Mouse (Mus musculus) retina, postnatal 1 day (tissue): ENCODE results near the gene Fam228b.
"Not testable (repeated sequence)": the region's sequence is repeated elsewhere in the genome, so short reads cannot be mapped to it uniquely, and the experiment has no call there.

ENCODE experiments used
- DNase-seq: peaks from one replicate; pipeline ENCODE4 v3.0.0-alpha.2; 2012

Fam228b gene

GRCm38 (mm10) chr12:4740823-4741222 is 28.2 kb downstream of the Fam228b start:
- DNase-seq = no peak

- DNase-seq = peak; percentile 60
These were observed 31.0 kb downstream of the Fam228b start, which contains the start of gene Fam228a for GRCm38 (mm10) chr12:4738031-4738576. Gene Fam228a, minus strand, starts transcription at chr12:4738430.

DNA sequence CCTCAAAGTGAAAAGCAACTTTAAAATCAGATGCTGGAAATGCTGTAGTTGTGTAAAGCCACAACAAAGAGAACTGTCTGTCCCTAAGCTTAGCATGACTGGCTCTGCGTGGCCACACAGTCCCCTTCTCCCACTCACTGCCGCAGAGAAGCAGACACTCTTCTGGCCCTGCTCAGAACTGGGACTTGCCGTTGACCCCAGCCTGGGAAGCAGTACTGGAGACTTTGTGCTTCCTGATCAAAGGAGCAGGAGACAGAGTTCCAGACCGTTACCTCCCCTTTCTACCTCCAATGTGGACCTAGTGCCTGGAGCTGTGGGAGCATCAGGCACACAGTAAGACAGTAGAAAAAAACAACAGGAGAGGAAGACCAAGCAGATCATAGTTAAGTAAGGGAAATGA is 36.7 kb downstream of the Fam228b start:
- no peak for DNase-seq

GRCm38 (mm10) chr12:4731629-4732028 is 37.4 kb downstream of the Fam228b start:
- DNase-seq = no peak

- DNase-seq = no peak
These were observed 39.9 kb downstream of the Fam228b start for GRCm38 (mm10) chr12:4729165-4729564.

- peak; percentile 40 for DNase-seq
These were observed 49.0 kb downstream of the Fam228b start for GRCm38 (mm10) chr12:4719762-4720754.

DNA sequence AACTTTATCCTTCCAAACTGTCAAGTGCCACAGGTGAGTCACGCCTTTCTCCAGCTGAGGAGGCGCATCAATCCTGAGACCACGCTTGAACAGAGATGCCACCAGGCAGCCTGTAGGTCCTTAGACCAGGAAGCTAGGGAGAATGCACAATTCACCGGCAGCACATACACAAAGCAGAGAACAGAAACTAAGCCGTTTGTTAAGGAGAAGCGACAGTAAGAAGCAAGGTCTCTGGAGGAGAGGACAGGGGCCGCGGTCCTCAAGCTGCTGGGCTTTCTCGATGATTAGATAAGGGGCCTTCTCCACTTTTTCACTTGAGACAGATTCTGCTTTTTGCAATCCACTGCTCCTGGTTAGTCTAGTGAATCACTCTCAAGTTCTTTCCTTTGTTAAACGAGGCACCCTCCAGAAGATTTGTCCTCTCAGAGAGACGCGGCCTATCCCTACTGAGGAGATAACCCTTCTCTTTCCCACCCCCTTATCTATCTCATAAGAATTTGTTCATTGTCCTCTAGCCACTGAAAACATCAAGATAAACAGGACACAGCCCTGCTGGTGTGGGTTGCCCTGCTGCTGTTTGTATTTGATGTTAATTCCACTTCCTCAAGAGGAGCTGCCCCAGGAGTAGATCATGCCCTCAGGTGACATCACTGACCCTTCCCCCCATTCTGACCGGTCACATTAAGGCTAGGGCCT is 49.9 kb downstream of the Fam228b start:
- peak; percentile 20 for DNase-seq

DNA sequence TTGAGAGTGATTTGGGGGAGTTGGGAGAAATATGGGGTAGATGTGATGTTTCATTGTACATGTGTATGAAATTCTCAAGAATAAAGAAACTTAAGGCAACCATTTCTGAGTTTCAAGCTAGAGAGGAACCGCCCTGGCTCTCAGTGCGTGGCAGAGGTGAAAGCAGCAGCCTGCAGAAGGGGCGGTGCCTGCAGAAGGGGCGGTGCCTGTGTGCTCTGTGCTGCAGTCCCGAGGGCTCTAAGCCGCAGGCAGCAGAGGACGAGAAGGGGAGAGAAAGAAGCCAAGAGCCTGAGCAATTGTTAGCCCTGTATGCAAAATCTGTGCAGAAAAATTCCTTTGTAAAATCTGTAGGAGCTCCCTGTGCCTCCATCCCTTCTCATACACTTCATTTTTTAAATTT is 51.6 kb downstream of the Fam228b start:
- peak; percentile 44 for DNase-seq

- no peak for DNase-seq
These were observed 53.5 kb downstream of the Fam228b start for GRCm38 (mm10) chr12:4715606-4716005.

DNA sequence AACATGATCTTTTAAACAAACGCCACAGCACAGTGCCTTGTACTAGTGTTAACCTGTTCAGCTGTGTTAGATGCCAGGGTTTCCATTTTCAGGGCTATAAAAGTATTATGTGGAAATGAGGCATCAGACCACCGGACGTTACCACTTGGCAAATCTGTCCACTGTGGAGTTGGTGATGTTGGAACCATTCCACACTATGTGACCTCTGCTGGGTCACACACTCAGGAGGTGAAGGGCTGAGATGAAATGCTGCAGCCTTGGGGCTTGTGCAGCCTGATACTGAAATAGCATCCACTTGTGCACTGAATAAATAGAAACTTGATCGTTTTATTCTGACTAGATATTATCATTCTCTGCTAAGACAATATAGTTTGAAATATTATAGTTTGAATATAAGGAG is 55.7 kb downstream of the Fam228b start:
- DNase-seq = no peak

DNA sequence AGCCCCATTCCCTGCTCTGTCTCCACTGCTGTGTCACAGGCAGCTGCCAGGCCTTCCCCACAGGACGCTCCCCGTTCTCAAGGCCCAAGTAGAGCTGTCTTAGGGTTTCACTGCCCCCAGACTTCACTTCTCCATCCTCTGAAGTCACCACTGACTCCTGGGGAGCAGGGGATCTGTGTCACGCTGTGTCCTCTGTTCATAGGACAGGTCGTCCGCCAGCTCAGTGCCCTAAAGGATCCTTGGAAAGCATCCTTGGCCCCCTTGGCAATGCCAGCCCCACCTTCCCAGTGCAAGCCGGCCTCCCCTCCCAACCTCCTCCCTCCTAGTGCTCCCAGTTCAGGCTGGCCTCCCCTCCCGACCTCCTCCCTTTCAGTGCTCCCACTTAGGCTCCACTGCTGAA is 59.1 kb downstream of the Fam228b start:
- no peak for DNase-seq

DNA sequence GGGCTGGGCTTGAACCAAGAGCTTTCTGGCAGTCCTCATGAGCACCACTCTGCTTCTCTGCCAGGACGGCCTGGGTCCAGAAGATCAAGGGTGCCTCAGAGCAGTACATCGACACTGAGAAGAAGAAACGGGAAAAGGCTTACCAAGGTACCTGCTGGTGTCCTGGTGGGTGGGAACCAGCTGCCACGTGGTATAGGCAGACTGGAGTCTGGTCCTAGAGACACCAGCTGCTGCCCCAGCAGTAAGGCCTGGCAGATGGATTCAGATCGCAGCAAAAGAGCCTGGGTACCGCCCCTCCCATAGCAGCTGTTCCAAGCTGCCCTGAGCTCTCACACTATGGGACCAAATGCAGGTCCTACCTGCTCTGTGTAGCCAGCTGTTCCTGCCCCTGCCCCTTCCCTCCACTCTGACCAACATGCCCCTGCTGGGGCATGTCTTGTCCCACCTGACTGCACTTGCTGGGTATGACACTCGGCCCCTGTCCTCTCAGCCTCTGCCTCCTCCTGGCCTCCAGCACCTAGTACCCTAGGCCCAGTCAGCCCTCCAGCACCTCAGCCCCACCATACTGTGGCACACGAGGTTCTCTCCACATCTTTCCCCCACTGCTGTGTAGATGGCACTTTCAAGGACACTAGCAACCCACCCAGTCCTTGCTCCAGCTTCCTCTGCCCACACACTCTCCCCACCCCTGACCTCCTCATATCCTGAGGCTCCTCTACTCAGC is 60.0 kb downstream of the Fam228b start:
- DNase-seq = peak; percentile 66

GRCm38 (mm10) chr12:4708296-4708695 is 60.8 kb downstream of the Fam228b start:
- DNase-seq = no peak

- DNase-seq = no peak
These were observed 61.5 kb downstream of the Fam228b start for GRCm38 (mm10) chr12:4707488-4708017.

DNA sequence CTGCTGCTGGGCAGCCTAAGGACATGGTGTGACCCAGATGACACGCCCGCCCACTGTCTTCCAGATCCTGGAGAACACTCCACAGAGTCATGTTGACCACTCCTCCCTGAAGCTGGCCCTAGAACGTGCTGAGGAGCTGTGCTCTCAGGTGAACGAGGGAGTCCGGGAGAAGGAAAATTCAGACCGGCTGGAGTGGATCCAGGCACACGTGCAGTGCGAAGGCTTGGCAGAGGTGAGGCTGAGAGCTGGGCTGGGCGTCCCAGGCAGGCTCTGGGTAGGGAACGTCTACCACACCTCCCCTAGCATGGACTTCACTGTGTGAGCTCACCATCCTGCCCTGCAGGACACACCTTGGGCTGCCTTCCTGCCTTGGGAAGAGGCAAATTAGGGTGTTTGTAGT is 62.2 kb downstream of the Fam228b start:
- DNase-seq = no peak

GRCm38 (mm10) chr12:4706175-4706574 is 62.9 kb downstream of the Fam228b start:
- no peak for DNase-seq

GRCm38 (mm10) chr12:4705626-4706025 is 63.4 kb downstream of the Fam228b start:
- not testable (repeated sequence) for DNase-seq

DNA sequence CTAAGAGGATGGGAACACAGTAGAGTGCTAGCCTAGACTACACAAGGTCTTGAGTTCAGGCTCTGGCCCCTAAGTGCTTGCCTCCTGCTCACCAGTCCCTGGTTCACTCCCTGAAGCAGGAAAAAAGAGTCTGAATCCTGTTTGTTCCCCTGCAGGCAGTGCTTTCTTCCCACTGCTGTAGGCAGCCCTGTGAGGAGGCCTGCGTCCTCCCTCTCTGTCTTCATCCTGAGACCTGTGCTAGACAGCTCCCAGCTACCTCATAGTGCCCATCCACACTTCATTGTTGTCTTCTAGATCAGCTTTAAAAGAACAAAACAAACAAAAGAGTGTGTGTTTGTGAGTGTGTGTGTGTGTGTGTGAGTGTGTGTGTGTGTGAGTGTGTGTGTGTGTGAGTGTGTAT is 74.5 kb downstream of the Fam228b start:
- DNase-seq = no peak

DNA sequence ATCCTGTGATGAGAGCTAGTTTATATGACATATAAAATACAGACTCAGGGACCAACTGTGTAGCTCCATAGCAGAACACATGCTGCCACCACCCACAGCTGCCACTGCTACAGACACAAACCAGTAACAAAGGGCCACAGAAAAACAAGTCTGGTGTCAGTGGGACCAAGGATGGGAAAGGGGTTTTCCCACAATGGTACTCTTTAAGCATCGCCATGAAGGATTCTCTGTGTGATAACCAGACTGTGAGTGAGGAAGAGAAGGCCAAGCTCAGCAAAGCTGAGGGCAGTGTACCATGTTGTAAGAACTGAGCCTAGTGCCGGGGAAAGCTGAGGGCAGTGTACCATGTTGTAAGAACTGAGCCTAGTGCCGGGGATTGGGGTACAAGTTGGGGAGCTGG is 77.9 kb downstream of the Fam228b start:
- DNase-seq = no peak
